Mouse (Mus musculus) embryo, embryonic 9.5 days (tissue): ENCODE results near the gene Slc29a3.
"Not testable (repeated sequence)": the region's sequence is repeated elsewhere in the genome, so short reads cannot be mapped to it uniquely, and the experiment has no call there.

Experiments used
- DNase-seq: peaks from one replicate; pipeline ENCODE4 v3.0.0-alpha.2; 2017; ENCODE audit errors: extremely low spot score

Gene Slc29a3

DNA sequence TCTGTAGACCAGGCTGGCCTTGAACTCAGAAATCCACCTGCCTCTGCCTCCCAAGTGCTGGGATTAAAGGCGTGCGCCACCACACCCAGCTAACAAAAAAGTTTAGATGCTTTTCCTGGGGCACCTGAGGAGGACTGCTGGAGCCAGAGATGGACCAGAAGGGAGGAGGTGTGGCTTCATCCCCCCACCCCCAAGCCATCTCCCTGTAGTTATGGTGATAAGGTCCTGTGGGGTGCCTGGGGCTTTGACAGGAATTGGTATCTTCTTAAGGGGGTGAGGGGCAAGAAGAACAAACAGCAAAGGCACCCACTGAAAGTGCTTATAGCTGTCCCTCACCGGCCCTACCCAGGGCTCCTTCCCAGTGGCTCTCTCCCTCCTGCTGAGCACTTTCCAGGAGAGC lies 25.7 kb downstream of the Slc29a3 start:
- DNase-seq: no peak

DNA sequence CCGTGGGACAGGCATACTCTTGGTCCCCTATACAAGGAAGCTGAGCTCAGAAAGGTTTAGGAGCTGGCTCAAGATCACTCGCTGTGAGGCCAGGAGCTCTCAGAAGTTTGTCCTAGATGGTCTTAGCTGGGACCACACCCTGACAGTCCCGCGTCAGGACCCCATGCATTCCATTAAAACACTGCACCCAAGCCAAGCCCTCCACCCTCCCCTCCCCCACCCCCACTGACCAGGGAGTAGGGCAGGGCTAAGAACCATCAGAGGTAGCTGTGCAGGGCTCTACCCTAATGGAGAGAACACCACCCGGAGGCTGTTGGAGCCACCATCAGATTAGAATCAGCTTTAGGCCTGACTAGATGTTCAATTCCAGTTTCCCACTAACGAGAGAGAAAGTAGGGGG lies 28.1 kb downstream of the Slc29a3 start:
- DNase-seq: no peak

DNA sequence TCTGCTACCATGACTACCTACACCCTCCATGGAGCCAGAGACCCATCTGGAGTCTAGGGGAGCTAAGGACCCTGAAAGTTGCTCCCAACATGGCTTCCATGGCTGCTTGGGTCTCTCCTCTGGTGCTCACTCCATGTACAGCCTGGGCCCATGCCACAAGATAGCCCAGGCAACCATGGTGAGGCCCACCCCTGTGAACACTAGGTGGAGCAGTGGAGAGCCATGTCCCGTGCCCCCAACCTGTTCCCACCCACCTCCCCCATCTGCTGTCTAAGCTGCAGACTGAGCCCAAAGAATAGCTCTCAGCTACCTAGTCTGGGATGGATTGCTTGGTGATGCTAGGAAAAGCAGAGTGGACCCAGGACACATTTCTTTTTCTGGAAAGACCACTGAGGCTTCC lies 29.2 kb downstream of the Slc29a3 start:
- DNase-seq: no peak

DNA sequence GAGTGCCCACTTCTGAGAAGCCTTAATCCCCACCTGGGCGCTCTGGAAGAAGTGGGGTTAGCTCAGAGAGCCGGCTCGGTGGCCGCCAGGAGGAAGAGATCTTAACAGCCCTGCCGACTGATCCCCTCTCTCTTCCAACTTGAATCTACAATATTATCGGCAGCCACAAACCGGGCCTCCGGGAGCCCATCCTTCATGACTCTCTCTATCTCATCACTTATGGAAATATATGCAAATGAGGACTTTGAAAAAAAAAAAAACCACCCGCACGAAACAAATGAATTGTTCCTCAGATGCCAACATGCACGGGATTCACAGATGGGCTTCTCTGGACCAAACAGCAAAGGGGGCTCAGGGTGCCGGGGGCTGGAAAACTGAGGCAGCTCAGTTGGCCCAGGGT lies 31.0 kb downstream of the Slc29a3 start:
- no peak for DNase-seq

DNA sequence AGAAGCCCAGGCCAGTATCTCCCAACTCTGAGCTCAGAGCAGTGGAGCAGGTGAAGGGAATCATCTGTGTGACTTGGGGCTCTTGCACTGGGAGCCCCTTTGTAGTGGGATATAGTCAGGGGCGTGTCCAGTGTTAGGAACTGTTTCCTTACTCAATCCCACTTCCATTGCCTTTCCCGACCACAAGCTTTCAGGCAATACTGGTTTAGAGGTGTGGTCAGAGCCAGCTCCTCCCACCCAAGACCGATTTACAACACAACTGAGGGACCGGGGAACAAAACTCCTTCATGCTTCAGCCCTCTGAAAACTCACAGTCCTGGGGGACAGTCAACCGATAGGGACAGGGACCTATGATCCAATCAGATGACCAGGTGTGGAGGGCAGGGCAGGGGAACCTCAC lies 32.1 kb downstream of the Slc29a3 start:
- DNase-seq: no peak

DNA sequence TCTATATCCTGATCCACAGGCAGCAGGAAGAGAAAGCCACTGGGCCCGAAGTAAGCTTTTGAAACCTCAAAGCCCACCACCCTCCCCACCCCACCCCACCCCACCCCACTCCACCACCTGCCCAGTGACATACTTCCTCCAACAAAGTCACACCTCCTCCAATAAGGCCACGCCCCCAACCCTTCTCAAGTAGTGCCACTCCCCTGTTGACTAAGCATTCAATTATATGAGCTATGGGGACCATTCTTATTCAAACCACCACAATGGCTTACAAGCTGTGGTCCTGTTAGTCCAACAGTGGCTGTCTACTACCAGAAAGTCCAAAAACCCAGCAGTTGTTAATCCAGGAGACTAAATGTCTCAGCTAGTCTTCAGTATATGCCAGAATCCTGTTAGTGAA lies 34.1 kb downstream of the Slc29a3 start:
- DNase-seq: no peak

DNA sequence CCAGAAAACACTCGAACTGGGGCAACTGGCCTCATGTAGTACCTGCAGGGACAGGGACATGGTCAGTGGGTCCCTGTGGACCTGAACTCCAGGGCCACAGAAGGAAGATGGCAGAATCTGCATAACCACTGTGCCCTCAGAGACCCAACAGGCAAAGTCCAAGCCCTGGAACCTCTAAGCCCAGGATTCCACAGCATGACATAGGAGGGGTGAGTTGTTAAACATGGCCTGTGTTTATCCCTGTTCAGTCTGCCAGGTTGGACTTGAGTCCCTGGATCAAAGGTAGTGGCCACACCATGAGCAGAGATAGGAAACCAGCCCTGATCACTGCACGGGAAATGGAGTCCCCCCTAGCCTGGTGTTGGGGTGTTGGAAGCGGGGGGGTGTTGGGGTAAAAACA lies 36.1 kb downstream of the Slc29a3 start:
- DNase-seq: no peak

DNA sequence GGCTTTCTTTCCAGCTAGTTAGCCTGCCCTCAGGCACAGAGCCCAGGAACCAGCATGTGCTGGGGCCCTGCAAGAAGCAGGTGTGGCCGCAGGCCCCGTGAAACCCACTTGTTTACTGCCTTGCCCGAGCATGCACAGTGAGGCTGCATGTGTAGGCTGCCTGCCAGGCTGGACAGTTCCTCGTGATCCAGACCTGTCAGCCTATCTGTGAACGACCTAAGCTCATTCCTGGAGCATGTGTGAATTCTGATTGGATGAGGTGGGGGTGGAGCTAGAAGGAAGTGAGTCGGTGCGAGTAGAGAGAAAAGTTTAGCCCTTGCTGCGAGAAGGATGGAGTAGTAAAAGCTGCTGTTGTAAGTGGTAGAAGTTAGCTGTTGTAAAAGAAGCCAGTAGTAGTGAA lies 40.3 kb downstream of the Slc29a3 start:
- DNase-seq: not testable (repeated sequence)

DNA sequence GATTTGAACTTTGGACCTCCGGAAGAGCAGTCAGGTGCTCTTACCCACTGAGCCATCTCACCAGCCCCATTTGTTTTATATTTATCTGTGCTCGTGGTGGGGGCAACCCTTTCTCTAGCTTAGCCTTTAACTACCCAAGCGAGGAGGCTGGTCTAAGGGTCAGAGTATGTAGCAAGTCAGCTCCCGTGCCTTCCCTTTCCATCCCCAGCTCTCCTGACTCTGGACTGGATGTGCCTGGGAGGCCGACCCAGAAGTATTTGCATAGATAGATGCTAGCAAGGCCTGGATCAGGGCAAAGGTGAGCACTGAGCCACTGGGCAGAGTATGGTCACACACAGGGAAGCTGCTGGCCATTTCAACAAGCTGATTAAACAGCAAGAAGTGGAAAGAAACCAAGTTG lies 43.8 kb downstream of the Slc29a3 start:
- DNase-seq: no peak

DNA sequence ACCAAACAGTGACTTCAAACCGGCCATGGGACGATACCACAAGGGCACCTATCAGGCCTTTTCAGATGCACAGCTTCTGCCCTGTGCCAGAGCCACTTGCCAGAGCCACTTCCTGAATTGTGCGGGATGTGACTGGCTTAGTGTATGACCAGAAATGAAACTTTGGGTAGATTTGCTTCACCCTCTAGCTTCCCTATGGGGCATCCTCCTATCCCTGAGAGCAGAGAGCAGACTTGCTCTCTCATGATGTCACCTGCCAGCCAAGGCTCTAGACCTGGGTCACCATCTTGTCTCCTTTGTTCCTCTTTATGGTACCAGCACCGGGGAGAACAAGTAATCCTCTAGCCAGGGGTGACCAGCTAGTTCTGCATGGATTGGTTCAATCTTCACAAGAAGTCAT lies 46.3 kb downstream of the Slc29a3 start:
- DNase-seq: no peak

DNA sequence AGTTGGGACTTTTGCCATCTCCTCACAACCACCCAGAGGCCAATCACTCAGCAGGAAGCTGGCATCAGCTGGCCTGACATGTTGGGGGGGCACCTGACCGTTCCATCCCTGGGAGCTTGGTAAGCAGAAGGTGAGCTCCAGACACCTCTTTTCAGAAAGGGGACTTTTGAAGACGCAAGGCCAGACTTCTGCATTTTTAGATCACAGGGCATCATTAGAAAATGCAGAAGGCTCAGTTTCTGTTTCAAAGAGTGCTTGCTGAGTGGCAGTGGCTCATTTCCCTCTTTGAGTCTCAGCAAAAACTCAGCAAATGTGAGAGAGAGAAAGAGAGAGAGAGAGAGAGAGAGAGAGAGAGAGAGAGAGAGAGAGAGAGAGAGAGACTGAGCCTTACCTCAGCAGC lies 47.5 kb downstream of the Slc29a3 start:
- no peak for DNase-seq

DNA sequence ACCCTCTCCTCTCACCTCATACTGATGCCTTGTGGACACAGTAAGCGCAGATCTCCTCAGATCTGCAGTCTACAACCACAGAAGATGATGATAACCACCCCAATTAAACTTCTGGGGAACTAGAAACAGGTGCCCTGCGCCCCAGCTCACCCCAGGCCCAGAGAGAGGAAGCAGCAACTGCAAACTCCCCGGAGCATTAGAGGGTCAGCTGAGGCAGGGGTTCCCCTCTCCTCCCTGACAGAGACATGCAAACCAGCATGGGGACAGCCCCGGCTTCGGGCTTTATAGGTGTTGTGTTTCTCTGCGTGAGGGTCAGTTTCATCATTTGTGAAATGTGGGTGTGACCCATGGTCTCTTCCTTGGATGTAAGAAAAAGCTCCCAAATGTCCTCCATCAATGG lies 54.8 kb downstream of the Slc29a3 start:
- DNase-seq: no peak

DNA sequence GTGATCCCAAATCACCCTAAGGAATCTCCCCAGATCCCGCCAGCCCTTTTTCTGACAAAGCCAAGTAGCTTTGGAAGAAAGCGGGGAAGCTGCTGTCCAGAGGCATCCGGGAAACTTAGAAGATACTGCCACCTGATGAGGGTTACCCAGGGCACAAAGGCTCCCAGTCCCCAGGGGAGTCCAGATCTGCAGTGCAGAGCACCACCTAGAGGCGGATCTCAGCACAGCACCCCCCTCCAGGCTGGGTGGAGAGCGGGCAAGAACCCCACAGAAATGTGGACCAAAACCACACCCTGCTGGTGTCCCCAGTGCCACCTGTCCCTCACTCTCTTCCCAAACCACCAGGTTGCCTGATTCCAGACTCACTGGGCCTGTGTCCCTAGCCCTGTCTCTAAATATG lies 55.6 kb downstream of the Slc29a3 start:
- DNase-seq: peak; percentile 66

DNA sequence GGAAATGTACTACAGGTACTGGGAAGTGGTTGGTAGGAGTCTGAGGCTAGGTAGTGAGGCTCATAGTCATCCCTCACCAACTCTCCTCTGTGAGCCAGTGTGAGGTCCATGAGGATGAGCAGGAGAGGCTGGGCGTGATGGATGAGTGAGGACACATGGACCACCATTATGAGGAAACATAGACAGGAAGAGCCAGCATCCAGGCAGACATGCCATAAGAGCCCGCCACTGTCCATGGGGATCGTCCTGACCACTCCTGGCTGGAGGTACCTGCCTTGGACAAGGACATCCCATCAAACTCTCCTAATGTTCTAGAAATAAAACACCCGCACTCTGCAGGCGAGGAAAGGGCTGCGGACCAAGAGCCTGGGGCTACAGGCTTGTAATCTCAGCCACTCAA lies 56.2 kb downstream of the Slc29a3 start, which contains the start of gene Cdh23:
TSS of gene Cdh23 (minus strand) at position 101 of the 400 bp plus-strand sequence.
- DNase-seq: no peak

DNA sequence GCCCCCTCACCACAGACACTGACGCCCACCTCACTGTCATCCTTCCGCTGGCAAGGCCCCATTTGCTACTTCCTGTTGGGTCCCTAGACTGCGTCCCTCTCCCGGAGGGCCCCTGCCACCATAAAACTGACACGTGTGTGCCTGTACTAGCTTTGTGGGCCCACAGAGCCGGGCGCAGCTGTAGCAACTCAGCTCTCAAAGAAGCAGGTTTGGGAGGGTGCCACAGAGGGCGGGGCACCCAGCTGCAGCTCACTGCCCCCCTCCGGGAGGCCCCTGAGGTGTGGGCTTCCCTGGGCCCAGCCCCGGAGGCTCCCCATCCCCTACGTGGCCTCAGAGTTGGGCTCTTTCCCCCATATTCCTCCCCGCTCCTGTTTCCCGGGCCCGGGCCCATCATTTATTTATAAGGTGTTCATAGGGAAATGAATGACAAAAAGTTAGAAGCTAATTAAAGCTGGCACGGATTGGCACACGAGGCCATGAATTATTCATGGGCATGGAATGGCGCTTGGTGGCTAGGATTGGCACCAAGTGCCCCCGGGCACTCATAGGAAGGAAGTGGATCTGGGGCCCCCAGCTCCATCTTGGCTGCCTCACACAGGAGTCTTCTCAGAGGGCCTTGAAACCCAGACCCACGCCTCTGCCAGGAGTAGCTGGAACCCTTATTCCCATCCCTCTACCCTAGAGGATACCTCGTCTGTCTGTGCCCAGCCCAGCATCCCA lies 60.8 kb downstream of the Slc29a3 start:
- DNase-seq: no peak

DNA sequence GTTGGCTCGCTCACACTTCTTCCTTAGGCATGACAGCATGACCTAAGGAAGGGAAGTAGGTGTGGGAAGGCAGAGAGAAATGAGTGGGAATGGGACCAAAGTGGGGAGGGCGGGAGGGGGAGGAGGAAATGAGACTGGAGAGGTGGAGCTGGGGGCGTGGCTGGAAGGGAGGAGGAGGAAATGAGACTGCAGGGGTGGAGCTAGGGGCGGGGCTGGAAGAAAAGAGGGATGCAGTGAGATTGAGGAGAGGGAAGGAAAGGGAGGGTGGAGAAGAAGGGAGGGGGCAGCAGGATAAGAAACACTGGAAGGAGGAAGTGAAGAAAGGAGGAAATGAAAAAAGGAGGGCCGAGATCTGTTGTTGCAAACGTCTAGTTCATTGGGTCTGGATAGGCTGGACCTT lies 61.6 kb downstream of the Slc29a3 start:
- DNase-seq: no peak

DNA sequence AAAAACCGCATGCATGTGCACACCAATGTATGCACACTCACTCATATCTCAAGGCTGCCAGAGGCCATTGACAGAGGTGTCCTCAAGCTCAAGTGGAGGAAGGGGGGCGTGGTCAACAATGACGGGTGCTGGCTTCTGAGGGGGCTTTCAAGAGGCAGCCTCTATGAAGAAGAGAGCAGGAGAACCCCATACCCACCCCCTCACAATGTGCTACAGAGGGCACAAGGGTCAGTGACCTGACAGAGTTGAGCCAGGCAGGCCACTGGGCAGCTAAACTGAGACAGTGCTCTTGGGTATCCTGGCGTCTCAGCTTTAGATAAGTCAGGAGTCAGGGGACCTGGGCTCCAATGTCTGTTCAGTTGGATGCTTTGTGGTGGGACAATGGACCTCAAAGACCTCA lies 63.2 kb downstream of the Slc29a3 start:
- no peak for DNase-seq

DNA sequence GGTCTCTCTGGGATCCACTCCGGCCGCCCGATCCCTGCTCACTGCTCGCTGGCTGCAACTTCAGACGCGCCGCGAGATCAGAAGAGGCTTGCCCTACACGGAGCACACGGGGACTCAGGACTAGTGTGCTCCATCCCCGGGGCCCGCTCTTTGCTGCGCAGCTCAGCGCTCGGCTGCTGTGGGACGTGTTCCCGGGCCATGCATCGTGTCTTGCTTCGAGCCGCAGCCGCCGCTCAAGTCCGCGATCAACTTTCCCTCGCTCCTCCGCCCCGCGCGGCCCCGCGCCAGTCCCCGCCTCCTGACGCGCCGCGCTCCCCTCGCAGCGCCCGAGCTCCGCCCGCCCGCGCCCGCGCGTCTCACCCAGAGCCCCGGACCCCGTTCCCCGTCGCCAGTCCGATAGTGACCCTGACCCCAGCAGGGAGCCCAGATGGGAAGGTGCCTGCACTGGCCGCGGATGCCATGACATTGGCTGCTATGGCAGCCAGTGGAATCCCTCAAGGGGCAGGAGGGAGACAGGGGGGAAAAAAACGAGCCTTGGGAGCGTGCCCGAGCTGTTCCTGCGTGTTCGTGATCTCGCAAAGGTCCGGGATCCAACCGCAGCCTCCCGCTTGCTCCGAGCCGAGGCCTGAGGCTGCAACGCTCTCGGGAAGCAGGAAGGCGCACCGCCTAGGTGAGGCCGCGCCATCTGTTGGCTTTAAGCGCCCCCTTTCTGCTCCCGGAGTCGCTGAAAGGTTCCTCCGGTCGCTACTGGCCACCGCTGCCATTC lies 65.4 kb downstream of the Slc29a3 start:
- peak; percentile 66 for DNase-seq

DNA sequence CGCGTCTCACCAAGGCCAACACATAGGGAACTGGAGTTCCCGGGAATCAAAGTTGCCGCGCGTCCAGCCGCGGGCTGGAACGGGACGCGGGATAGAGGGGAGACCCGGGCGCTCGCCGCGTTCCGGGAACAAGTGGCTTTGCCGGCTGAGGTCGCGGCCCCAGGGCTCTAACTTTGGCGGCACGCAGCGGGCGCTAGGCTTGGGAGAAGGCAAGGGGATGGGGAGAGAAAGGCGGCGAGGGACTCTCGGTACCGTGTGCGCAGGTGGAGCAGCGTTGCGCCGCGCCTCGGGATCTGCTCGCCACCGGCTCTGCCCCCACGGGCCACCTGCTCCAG lies 66.0 kb downstream of the Slc29a3 start:
- peak; percentile 46 for DNase-seq

DNA sequence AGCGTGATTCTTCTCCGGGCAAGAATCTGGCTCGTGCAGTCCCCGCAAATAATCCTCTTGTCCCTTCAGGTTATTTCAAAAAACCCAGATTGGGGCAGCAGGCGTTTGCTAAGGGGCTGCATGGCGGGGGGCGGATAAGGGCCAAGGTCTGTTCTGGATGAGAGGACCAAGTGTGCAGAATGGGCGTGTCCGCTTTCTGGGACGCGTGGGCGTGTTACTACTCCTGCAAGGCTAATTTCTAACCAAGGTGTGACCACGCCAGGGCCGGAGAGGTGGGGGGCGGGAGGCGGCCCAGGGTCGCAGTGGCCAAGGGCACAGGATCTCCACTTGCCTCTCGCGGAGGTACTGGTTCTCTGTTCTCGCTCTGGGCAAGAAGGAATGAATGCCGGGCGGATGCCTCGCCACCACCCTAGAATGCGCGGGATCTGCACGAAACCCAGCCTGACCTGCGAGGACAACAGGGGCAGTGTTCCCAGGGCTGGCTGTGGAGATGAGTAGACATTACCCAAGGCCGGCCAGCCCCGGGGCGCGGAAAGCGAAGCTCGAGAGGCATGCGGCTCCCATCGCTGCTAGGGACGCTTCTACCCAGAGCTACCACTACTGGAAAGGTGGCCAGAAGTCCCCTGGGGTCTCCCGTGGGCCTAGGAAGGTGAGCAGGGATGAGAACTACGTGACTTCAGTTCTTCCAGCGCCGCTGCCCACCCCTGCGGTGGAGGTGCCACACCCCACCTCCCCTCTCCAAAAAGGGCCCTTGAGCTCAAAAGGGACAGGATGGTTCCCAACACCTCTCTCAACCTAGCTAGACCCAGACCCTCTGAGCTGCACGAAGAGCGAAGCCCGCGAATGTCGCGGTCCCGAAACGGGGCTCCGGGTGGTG lies 66.6 kb downstream of the Slc29a3 start:
- peak; percentile 20 for DNase-seq

DNA sequence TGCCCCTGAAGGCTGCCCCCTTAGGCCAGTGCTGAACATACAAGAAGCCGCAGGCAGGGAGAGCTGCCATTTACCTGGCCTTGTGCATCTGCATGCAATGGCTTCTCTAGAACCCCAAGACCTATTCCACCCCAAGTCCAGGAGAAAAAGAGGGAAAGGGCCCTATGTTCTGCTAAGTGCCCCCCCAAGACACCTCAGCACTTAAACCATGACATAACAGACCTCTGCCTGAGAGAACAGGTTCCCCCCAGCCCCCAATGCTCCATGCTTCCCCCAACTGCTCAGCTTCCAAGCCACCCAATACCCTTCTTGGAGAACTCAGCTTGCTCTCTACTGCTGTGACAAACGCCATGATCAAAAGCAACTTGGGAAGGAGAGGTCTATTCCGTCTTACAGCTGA lies 73.7 kb downstream of the Slc29a3 start:
- DNase-seq: no peak

DNA sequence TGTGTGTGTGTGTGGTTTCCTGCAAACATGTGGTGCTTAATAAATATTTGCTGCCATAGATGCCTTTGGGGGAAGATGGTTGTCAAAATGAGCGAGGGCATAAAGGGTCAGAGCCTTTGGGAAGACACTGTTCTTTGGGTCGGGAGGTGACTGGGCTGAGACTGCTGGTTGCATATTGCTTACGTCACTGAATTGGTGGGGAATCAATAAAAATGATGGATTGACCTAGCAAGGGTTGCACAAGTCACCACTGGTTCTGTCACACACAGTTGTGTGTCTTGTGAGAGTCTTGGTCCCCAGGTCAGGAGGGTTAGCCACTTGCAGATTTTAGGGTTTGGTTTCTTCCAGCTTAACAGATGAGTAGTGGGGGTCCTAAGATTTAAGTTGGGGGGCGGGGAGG lies 75.3 kb downstream of the Slc29a3 start:
- DNase-seq: no peak

DNA sequence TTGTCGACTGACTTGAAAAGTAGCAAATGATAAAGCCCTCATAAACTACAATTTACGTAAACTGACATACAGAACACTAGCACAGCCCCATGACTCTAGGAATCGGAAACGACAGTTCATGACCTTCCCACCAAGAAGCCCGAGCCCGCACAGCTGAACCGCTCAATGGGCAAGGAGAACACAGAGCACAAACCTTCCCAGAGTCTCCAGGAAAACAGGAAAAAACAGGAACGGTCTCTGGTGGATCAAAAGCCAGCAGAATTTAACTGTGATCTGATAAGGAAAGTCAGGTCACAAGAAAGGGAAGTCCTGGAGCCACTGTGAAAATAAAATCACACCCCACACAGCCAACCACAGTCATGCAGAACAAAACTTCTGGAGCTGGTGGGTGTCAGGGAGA lies 82.4 kb downstream of the Slc29a3 start:
- DNase-seq: no peak
